Mouse (Mus musculus) embryonic fibroblast, embryonic 13.5 days (primary cell): Measurements from ENCODE around the gene Hax1.

Source experiments
- CTCF ChIP-seq: IDR thresholded peaks from 2 replicates; pipeline ENCODE4 v1.5.1; 2011; ENCODE audit warnings: mild to moderate bottlenecking, control low read depth, low read length, moderate library complexity, borderline replicate concordance; ENCODE audit not compliant: insufficient read depth
- POLR2A ChIP-seq: IDR thresholded peaks from 2 replicates; pipeline ENCODE4 v1.6.1; 2011; ENCODE audit warnings: low read depth, mild to moderate bottlenecking, control low read depth, low read length, moderate library complexity

- TF ChIP-seq CTCF (no peak), POLR2A (no peak)
Measured at GRCm38 (mm10) chr3:89965557-89965956, 33.0 kb downstream of the Hax1 start.
